Mouse (Mus musculus) heart, embryonic 15.5 days (tissue): ENCODE results near the gene Acvr2b. TPM values are rescaled to one million over a fixed set of nuclear protein-coding genes. Genes with fewer than 3 reads are reported as not detected.

ENCODE experiments used
- ATAC-seq: fragments of 200-750 bp; cut with Nextera tagmentation; replicated peaks from 2 replicates; pipeline ENCODE4 v1.8.0; 2017; ENCODE audit warnings: low read depth, moderate TSS enrichment; ENCODE audit not compliant: insufficient number of reproducible peaks, insufficient read depth, low FRiP score
- H3K27ac ChIP-seq: fragments of 300-500 bp; sonication (generic); 2 replicates; pipeline ENCODE4 v1.5.1; 2015; ENCODE audit warnings: mild to moderate bottlenecking, inconsistent platforms
- H3K27me3 ChIP-seq: fragments of 300-500 bp; sonication (generic); 2 replicates; pipeline ENCODE4 v1.6.1; 2015; ENCODE audit warnings: inconsistent platforms
- H3K36me3 ChIP-seq: fragments of 300-500 bp; sonication (generic); 2 replicates; pipeline ENCODE4 v1.6.1; 2015; ENCODE audit warnings: mild to moderate bottlenecking, inconsistent platforms
- H3K4me1 ChIP-seq: fragments of 300-500 bp; sonication (generic); replicated peaks from 2 replicates; pipeline ENCODE4 v1.6.1; 2015; ENCODE audit warnings: inconsistent platforms
- H3K4me2 ChIP-seq: fragments of 300-500 bp; sonication (generic); 2 replicates; pipeline ENCODE4 v1.6.1; 2015; ENCODE audit warnings: inconsistent platforms, mild to moderate bottlenecking, moderate library complexity
- H3K4me3 ChIP-seq: fragments of 300-500 bp; sonication (generic); 2 replicates; pipeline ENCODE4 v1.5.1; 2015; ENCODE audit warnings: mild to moderate bottlenecking, inconsistent platforms
- H3K9ac ChIP-seq: fragments of 300-500 bp; sonication (generic); 2 replicates; pipeline ENCODE4 v1.6.1; 2015; ENCODE audit warnings: mild to moderate bottlenecking, inconsistent platforms
- H3K9me3 ChIP-seq: fragments of 300-500 bp; sonication (generic); replicated peaks from 2 replicates; pipeline ENCODE4 v1.6.1; 2016; ENCODE audit warnings: inconsistent platforms
- WGBS: fragments of 180-500 bp; shearing (Covaris S2); methylation state at CpG from one replicate; pipeline ENCODE4 v1.1.7; 2015; ENCODE audit warnings: mixed read lengths; 5-methylcytosine and 5-hydroxymethylcytosine counted together
- polyA plus RNA-seq: library from polyadenylated mRNA; unstranded; fragments of >200 nt; fragmentation: Nextera tagmentation; extraction: Ambion mirVana; gene quantifications from 2 replicates; pipeline ENCODE4 v1.2.1, GENCODE M21; 2015

Acvr2b gene
- polyA plus RNA-seq, 1 experiment from 2014 or later = 9.5 TPM

- Histone ChIP-seq H3K4me2 (peak within 1 kb of the TSS; percentile 91), H3K27ac (peak within 1 kb of the TSS; percentile 79), H3K9me3 (no peaks in the 10 kb centered on the region), H3K27me3 (no peaks in the 10 kb centered on the region), H3K4me3 (peak within 1 kb of the TSS; percentile 94), H3K36me3 (peaks cover 24% of the 10 kb centered on the region), H3K9ac (peak within 1 kb of the TSS; percentile 90), H3K4me1 (peaks cover 14% of the 10 kb centered on the region)
- WGBS = under 1% methylated on average over 49 of the region's 52 CpGs
- ATAC-seq = peak; percentile 93
These were observed 43.0 kb downstream of the Acvr2b start, which contains the start of gene Exog for GRCm38 (mm10) chr9:119444738-119445429. Exog (plus strand) TSS chr9:119444943.

- WGBS = 17% methylated on average over 6 of the region's 6 CpGs
- Histone ChIP-seq H3K9ac (peak overlapping the region; percentile 90), H3K4me3 (peak overlapping the region; percentile 94), H3K4me2 (peak overlapping the region; percentile 91), H3K9me3 (no peaks in the 10 kb centered on the region), H3K27me3 (no peaks in the 10 kb centered on the region), H3K36me3 (peaks cover 31% of the 10 kb centered on the region), H3K4me1 (peaks cover 14% of the 10 kb centered on the region), H3K27ac (no peak overlapping the region)
- no peak for ATAC-seq
These were observed 43.8 kb downstream of the Acvr2b start for GRCm38 (mm10) chr9:119445737-119446136.

GRCm38 (mm10) chr9:119455967-119456366 is 54.0 kb downstream of the Acvr2b start:
- H3K27ac ChIP-seq = no peak overlapping the region
- H3K9me3 ChIP-seq = no peaks in the 10 kb centered on the region
- no peak for ATAC-seq
- peaks cover 8% of the 10 kb centered on the region for H3K36me3 ChIP-seq
- H3K4me1 ChIP-seq = peaks cover 16% of the 10 kb centered on the region
- H3K27me3 ChIP-seq = no peaks in the 10 kb centered on the region
- no peak overlapping the region for H3K9ac ChIP-seq
- WGBS = 82% methylated on average over 14 of the region's 14 CpGs
- H3K4me3 ChIP-seq = no peak overlapping the region
- H3K4me2 ChIP-seq = no peak overlapping the region

GRCm38 (mm10) chr9:119457122-119457521 is 55.2 kb downstream of the Acvr2b start:
- Histone ChIP-seq H3K27ac (no peak overlapping the region), H3K4me2 (no peak overlapping the region), H3K9ac (no peak overlapping the region), H3K4me3 (no peak overlapping the region), H3K36me3 (peaks cover 2% of the 10 kb centered on the region; the same call in 1 of the 2 replicates), H3K27me3 (no peaks in the 10 kb centered on the region), H3K9me3 (no peaks in the 10 kb centered on the region), H3K4me1 (peaks cover 16% of the 10 kb centered on the region)
- no peak for ATAC-seq
- WGBS = 47% methylated on average over 14 of the region's 14 CpGs

GRCm38 (mm10) chr9:119460410-119460809 is 58.5 kb downstream of the Acvr2b start:
- peaks cover 15% of the 10 kb centered on the region for H3K4me1 ChIP-seq
- H3K4me3 ChIP-seq = no peak overlapping the region
- H3K9ac ChIP-seq = no peak overlapping the region
- ATAC-seq = no peak
- WGBS = 41% methylated on average over 8 of the region's 8 CpGs
- no peak overlapping the region for H3K4me2 ChIP-seq
- H3K36me3 ChIP-seq = peaks cover 23% of the 10 kb centered on the region
- no peaks in the 10 kb centered on the region for H3K9me3 ChIP-seq
- no peak overlapping the region for H3K27ac ChIP-seq
- no peaks in the 10 kb centered on the region for H3K27me3 ChIP-seq

GRCm38 (mm10) chr9:119465056-119465455 is 63.1 kb downstream of the Acvr2b start:
- H3K4me1 ChIP-seq = peaks cover 38% of the 10 kb centered on the region
- H3K9me3 ChIP-seq = no peaks in the 10 kb centered on the region
- no peak overlapping the region for H3K27ac ChIP-seq
- no peaks in the 10 kb centered on the region for H3K27me3 ChIP-seq
- WGBS = 84% methylated on average over 6 of the region's 6 CpGs
- ATAC-seq = no peak
- no peak overlapping the region for H3K4me2 ChIP-seq
- no peak overlapping the region for H3K9ac ChIP-seq
- H3K4me3 ChIP-seq = no peak overlapping the region
- peaks cover 23% of the 10 kb centered on the region for H3K36me3 ChIP-seq

- peak; percentile 37; the same call in 1 of the 2 replicates for ATAC-seq
- Histone ChIP-seq H3K36me3 (peaks cover 23% of the 10 kb centered on the region), H3K4me3 (no peak overlapping the region), H3K27ac (no peak overlapping the region), H3K9me3 (no peaks in the 10 kb centered on the region), H3K27me3 (no peaks in the 10 kb centered on the region), H3K4me1 (peaks cover 42% of the 10 kb centered on the region), H3K4me2 (no peak overlapping the region), H3K9ac (no peak overlapping the region)
- WGBS = 52% methylated on average over 7 of the region's 7 CpGs
These were observed 63.7 kb downstream of the Acvr2b start for GRCm38 (mm10) chr9:119465595-119465994.

- Histone ChIP-seq H3K4me2 (peak overlapping the region; percentile 7), H3K9me3 (no peaks in the 10 kb centered on the region), H3K36me3 (no peaks in the 10 kb centered on the region), H3K9ac (no peak overlapping the region), H3K27ac (peak overlapping the region; percentile 83), H3K4me1 (peaks cover 79% of the 10 kb centered on the region), H3K4me3 (no peak overlapping the region), H3K27me3 (no peaks in the 10 kb centered on the region)
- peak; percentile 94 for ATAC-seq
- 15% methylated on average over 8 of the region's 8 CpGs for WGBS
These were observed 67.9 kb downstream of the Acvr2b start for GRCm38 (mm10) chr9:119469691-119470353.

GRCm38 (mm10) chr9:119472412-119472918 is 70.5 kb downstream of the Acvr2b start:
- Histone ChIP-seq H3K4me2 (no peak overlapping the region), H3K4me1 (peaks cover 76% of the 10 kb centered on the region), H3K4me3 (no peak overlapping the region), H3K36me3 (no peaks in the 10 kb centered on the region), H3K27ac (no peak overlapping the region), H3K9ac (no peak overlapping the region), H3K9me3 (no peaks in the 10 kb centered on the region), H3K27me3 (0 out of 2 replicates have a peak, but pooled peaks cover 3% of the 10 kb centered on the region)
- ATAC-seq = no peak
- WGBS = 38% methylated on average over 11 of the region's 11 CpGs

- 93% methylated on average over 1 of the region's 1 CpGs for WGBS
- H3K9me3 ChIP-seq = no peaks in the 10 kb centered on the region
- peaks cover 71% of the 10 kb centered on the region for H3K4me1 ChIP-seq
- ATAC-seq = no peak
- H3K27ac ChIP-seq = no peak overlapping the region
- no peak overlapping the region for H3K4me3 ChIP-seq
- no peaks in the 10 kb centered on the region for H3K36me3 ChIP-seq
- H3K27me3 ChIP-seq = 0 out of 2 replicates have a peak, but pooled peaks cover 3% of the 10 kb centered on the region
- H3K9ac ChIP-seq = no peak overlapping the region
- H3K4me2 ChIP-seq = no peak overlapping the region
These were observed 71.1 kb downstream of the Acvr2b start for GRCm38 (mm10) chr9:119473011-119473410.

- peaks cover 72% of the 10 kb centered on the region for H3K4me1 ChIP-seq
- H3K27ac ChIP-seq = no peak overlapping the region
- ATAC-seq = no peak
- no peak overlapping the region for H3K4me3 ChIP-seq
- H3K9me3 ChIP-seq = no peaks in the 10 kb centered on the region
- H3K4me2 ChIP-seq = no peak overlapping the region
- H3K36me3 ChIP-seq = no peaks in the 10 kb centered on the region
- no peak overlapping the region for H3K9ac ChIP-seq
- WGBS = 51% methylated on average over 9 of the region's 9 CpGs
- 0 out of 2 replicates have a peak, but pooled peaks cover 3% of the 10 kb centered on the region for H3K27me3 ChIP-seq
These were observed 71.8 kb downstream of the Acvr2b start for GRCm38 (mm10) chr9:119473608-119474164.
